Mouse (Mus musculus): ENCODE results near the gene Nin.

DNA sequence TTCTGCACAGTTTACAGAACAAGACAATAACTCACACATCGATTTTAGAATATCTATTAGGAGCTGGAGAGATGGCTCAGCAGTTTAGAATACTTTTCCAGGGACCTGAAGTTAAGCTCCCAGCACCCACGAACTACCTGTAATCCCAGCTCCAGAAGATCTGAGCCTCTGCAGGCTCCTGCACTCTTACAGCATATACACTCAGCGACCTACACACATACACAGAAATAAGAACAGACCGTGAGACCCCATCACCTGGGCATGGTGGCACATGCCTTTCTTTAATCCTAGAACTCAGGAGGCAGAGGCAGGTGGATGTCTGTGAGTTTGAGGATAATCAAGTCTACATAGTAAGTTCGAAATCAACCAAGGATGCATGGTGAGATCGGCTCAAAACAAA, 32.1 kb upstream of the Nin start:
- TF ChIP-seq CTCF (IDR thresholded peaks at IDR 0.05; ENCODE audit: control insufficient read depth, insufficient read depth, insufficient replicate concordance, low read depth, low read length) (no peak), POLR2A (IDR thresholded peaks at IDR 0.05; ENCODE audit: control insufficient read depth, low read depth, low read length) (no peak)
